Mouse (Mus musculus) midbrain, embryonic 11.5 days (tissue): ENCODE measurements around the gene Ntn1. TPM values are rescaled to one million over a fixed set of nuclear protein-coding genes. Genes with fewer than 3 reads are reported as not detected.

Experiments
- ATAC-seq: fragments of 200-750 bp; cut with Nextera tagmentation; 2 replicates; pipeline ENCODE4 v1.8.0; 2017; ENCODE audit warnings: moderate TSS enrichment, moderate library complexity; ENCODE audit not compliant: low FRiP score
- DNase-seq: peaks from one replicate; pipeline ENCODE4 v3.0.0; 2015; ENCODE audit warnings: low spot score; ENCODE audit errors: missing footprints
- H3K27ac ChIP-seq: fragments of 300-500 bp; sonication (generic); 2 replicates; pipeline ENCODE4 v1.5.1; 2014; ENCODE audit warnings: low read depth, low read length
- H3K27me3 ChIP-seq: fragments of 300-500 bp; sonication (generic); 2 replicates; pipeline ENCODE4 v1.6.1; 2014; ENCODE audit warnings: mild to moderate bottlenecking, low read length, moderate library complexity, mixed read lengths; ENCODE audit not compliant: control insufficient read depth, insufficient read depth
- H3K36me3 ChIP-seq: fragments of 300-500 bp; sonication (generic); 2 replicates; pipeline ENCODE4 v1.6.1; 2014; ENCODE audit warnings: mild to moderate bottlenecking, low read length, moderate library complexity, mixed read lengths; ENCODE audit not compliant: control insufficient read depth, insufficient read depth
- H3K4me1 ChIP-seq: fragments of 300-500 bp; sonication (generic); 2 replicates; pipeline ENCODE4 v1.6.1; 2014; ENCODE audit warnings: low read length; ENCODE audit not compliant: control insufficient read depth, insufficient read depth
- H3K4me2 ChIP-seq: fragments of 300-500 bp; sonication (generic); 2 replicates; pipeline ENCODE4 v1.6.1; 2014; ENCODE audit warnings: mild to moderate bottlenecking, moderate library complexity
- H3K4me3 ChIP-seq: fragments of 300-500 bp; sonication (generic); 2 replicates; pipeline ENCODE4 v1.5.1; 2014; ENCODE audit warnings: low read depth, low read length
- H3K9ac ChIP-seq: fragments of 300-500 bp; sonication (generic); 2 replicates; pipeline ENCODE4 v1.6.1; 2014; ENCODE audit warnings: low read length
- H3K9me3 ChIP-seq: fragments of 300-500 bp; sonication (generic); 2 replicates; pipeline ENCODE4 v1.6.1; 2016; ENCODE audit warnings: low read length; ENCODE audit not compliant: control insufficient read depth
- WGBS: fragments of 180-500 bp; shearing (Covaris S2); extraction: QIAGEN DNeasy Blood & Tissue Kit; methylation state at CpG from one replicate; pipeline ENCODE4 v1.1.7; 2014; 5-methylcytosine and 5-hydroxymethylcytosine counted together
- polyA plus RNA-seq: library from polyadenylated mRNA; unstranded; fragments of >200 nt; fragmentation: Nextera tagmentation; extraction: Ambion mirVana; gene quantifications from 2 replicates; pipeline ENCODE4 v1.2.1, GENCODE M21; 2014

Ntn1 gene
- 10.0 and 10.2 TPM in 2 replicates for polyA plus RNA-seq

GRCm38 (mm10) chr11:68400727-68401219, at the start of gene Ntn1:
Ntn1 (minus strand) TSS chr11:68400823.
- peaks cover 22% of the 10 kb centered on the region for H3K4me1 ChIP-seq
- H3K27me3 ChIP-seq, result peaks cover 58% of the 10 kb centered on the region
- no peak for DNase-seq
- ATAC-seq, result no peak
- no peaks in the 10 kb centered on the region for H3K9me3 ChIP-seq
- H3K27ac ChIP-seq, result peak within 1 kb of the TSS; percentile 88
- peak within 1 kb of the TSS; percentile 71 for H3K9ac ChIP-seq
- peak within 1 kb of the TSS; percentile 89 for H3K4me2 ChIP-seq
- H3K4me3 ChIP-seq, result peak within 1 kb of the TSS; percentile 41
- WGBS, result 2% methylated on average over 11 of the region's 11 CpGs
- no peaks in the 10 kb centered on the region for H3K36me3 ChIP-seq

GRCm38 (mm10) chr11:68448356-68448755, 47.7 kb upstream of the Ntn1 start:
- Histone ChIP-seq H3K9ac (no peak overlapping the region), H3K9me3 (no peaks in the 10 kb centered on the region), H3K4me1 (no peaks in the 10 kb centered on the region), H3K27me3 (no peaks in the 10 kb centered on the region), H3K36me3 (no peaks in the 10 kb centered on the region), H3K4me2 (no peak overlapping the region), H3K4me3 (no peak overlapping the region), H3K27ac (no peak overlapping the region)
- WGBS, result 87% methylated on average over 7 of the region's 7 CpGs
- DNase-seq (no peak), ATAC-seq (no peak)

- no peak for DNase-seq
- 82% methylated on average over 2 of the region's 2 CpGs for WGBS
These were observed 46.6 kb upstream of the Ntn1 start for GRCm38 (mm10) chr11:68447242-68447641.

GRCm38 (mm10) chr11:68446547-68446946, 45.9 kb upstream of the Ntn1 start:
- Histone ChIP-seq H3K9ac (no peak overlapping the region), H3K4me3 (no peak overlapping the region), H3K27me3 (no peaks in the 10 kb centered on the region), H3K9me3 (no peaks in the 10 kb centered on the region), H3K4me2 (no peak overlapping the region), H3K27ac (no peak overlapping the region), H3K36me3 (no peaks in the 10 kb centered on the region), H3K4me1 (no peaks in the 10 kb centered on the region)
- DNase-seq, result no peak
- ATAC-seq, result no peak
- 88% methylated on average over 4 of the region's 4 CpGs for WGBS

More at GRCm38 (mm10) chr11:68447242-68447641, 46.6 kb upstream of the Ntn1 start:
- Histone ChIP-seq H3K4me1 (no peaks in the 10 kb centered on the region), H3K4me3 (no peak overlapping the region), H3K9ac (no peak overlapping the region), H3K27me3 (no peaks in the 10 kb centered on the region), H3K27ac (no peak overlapping the region), H3K4me2 (no peak overlapping the region), H3K36me3 (no peaks in the 10 kb centered on the region), H3K9me3 (no peaks in the 10 kb centered on the region)
- no peak for ATAC-seq

- no peaks in the 10 kb centered on the region for H3K27me3 ChIP-seq
- H3K4me1 ChIP-seq, result no peaks in the 10 kb centered on the region
- no peak overlapping the region for H3K4me2 ChIP-seq
- no peak overlapping the region for H3K9ac ChIP-seq
- H3K36me3 ChIP-seq, result no peaks in the 10 kb centered on the region
- WGBS, result 87% methylated on average over 4 of the region's 4 CpGs
- H3K4me3 ChIP-seq, result no peak overlapping the region
- ATAC-seq (no peak), DNase-seq (no peak)
- H3K27ac ChIP-seq, result no peak overlapping the region
- no peaks in the 10 kb centered on the region for H3K9me3 ChIP-seq
These were observed 45.3 kb upstream of the Ntn1 start for GRCm38 (mm10) chr11:68445901-68446300.

DNA sequence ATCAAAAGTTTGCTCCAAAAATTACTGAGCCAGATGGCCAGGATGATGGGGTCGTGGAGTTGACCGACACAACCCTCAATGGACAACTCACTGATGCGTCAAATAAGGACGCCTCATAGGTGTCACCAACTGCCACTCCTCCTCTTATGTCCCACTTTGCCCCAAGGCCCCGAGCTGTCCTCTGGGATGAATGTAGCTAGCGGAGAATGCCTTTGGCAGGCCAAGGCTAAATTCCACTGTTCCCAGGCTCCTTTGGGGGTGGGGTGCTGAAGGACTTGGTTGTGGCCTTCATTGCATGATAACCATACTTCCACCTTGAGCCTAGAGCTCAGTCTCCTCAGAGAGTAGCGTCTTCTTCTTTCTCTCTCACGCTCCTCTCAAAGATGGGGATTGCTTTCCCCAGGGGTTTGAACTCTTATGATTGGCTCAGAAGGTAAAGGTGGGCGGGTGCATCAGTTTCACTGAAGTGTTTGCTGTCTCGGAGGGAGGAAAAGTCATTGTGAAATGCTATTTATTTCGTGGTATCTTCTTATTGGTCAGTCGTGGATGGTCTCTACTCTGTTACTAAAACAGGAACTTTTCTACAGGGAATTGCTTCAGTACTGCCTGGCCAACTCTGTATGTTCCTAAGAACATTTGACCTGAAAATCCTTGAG, 42.5 kb upstream of the Ntn1 start:
- Histone ChIP-seq H3K4me1 (no peaks in the 10 kb centered on the region), H3K9me3 (no peaks in the 10 kb centered on the region), H3K9ac (no peak overlapping the region), H3K4me2 (no peak overlapping the region), H3K27ac (no peak overlapping the region), H3K4me3 (no peak overlapping the region), H3K27me3 (no peaks in the 10 kb centered on the region), H3K36me3 (no peaks in the 10 kb centered on the region)
- DNase-seq (no peak), ATAC-seq (no peak)
- WGBS, result 81% methylated on average over 12 of the region's 12 CpGs

DNA sequence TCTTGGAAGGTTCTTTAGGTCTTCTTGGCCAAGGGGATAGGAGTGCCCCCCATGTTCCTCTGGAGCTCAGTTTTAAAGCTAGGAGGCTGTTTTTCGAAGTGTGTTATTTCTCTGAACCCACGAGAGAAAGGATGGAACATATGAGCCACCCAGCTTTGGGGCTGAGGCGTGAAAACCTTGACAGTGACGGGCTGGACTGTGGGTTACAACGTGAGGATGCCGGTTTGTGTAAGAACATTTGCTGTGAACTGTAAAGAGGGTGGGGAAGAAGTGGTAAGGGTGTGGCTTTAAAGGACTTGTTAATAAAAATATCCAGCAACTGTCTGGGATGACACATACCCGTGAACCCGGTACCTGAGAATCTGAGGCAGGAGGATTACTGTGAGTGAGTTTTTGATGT, 41.7 kb upstream of the Ntn1 start:
- H3K4me2 ChIP-seq, result no peak overlapping the region
- H3K36me3 ChIP-seq, result no peaks in the 10 kb centered on the region
- 92% methylated on average over 8 of the region's 8 CpGs for WGBS
- H3K4me1 ChIP-seq, result no peaks in the 10 kb centered on the region
- H3K9me3 ChIP-seq, result no peaks in the 10 kb centered on the region
- H3K4me3 ChIP-seq, result no peak overlapping the region
- ATAC-seq, result no peak
- no peaks in the 10 kb centered on the region for H3K27me3 ChIP-seq
- no peak overlapping the region for H3K9ac ChIP-seq
- H3K27ac ChIP-seq, result no peak overlapping the region
- DNase-seq, result no peak

DNA sequence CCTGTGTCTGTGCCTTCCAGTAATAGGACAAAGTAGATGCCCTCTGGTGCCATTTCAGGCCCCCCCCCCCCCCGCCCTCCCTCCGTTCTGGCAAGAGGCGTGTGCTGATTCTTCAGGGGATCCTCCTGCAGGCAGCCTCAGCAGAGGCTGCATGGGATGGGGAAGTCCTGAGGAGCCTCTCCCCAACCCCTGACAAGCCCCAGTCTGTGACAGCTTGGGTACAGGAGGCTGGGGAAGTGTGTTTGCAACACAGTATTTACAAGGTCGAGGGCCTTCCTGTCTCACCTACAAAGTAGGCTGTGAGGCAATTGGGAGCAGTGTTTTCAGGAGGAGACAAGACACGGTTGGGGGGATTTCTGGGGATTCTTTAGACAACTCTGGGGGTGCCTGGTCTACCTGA, 40.3 kb upstream of the Ntn1 start:
- WGBS, result 69% methylated on average over 5 of the region's 5 CpGs
- H3K27ac ChIP-seq, result no peak overlapping the region
- no peaks in the 10 kb centered on the region for H3K4me1 ChIP-seq
- no peaks in the 10 kb centered on the region for H3K27me3 ChIP-seq
- H3K9me3 ChIP-seq, result no peaks in the 10 kb centered on the region
- H3K4me2 ChIP-seq, result no peak overlapping the region
- H3K9ac ChIP-seq, result no peak overlapping the region
- DNase-seq, result no peak
- H3K36me3 ChIP-seq, result no peaks in the 10 kb centered on the region
- no peak overlapping the region for H3K4me3 ChIP-seq
- ATAC-seq, result no peak

GRCm38 (mm10) chr11:68440100-68440499, 39.5 kb upstream of the Ntn1 start:
- H3K4me3 ChIP-seq, result no peak overlapping the region
- H3K9ac ChIP-seq, result no peak overlapping the region
- H3K4me2 ChIP-seq, result no peak overlapping the region
- no peak for DNase-seq
- no peaks in the 10 kb centered on the region for H3K9me3 ChIP-seq
- no peaks in the 10 kb centered on the region for H3K4me1 ChIP-seq
- no peaks in the 10 kb centered on the region for H3K27me3 ChIP-seq
- no peak overlapping the region for H3K27ac ChIP-seq
- ATAC-seq, result no peak
- WGBS, result 82% methylated on average over 9 of the region's 9 CpGs
- H3K36me3 ChIP-seq, result no peaks in the 10 kb centered on the region
